Mouse (Mus musculus) ZHBTc4 (cell line): ENCODE results near the gene Aldh9a1.

Experiments used
- DNase-seq: peaks from one replicate; pipeline ENCODE4 v3.0.0-alpha.2; 2011; ENCODE audit warnings: low read depth, low spot score

The Aldh9a1 gene

GRCm38 (mm10) chr1:167384156-167384555 is 34.4 kb downstream of the Aldh9a1 start:
- DNase-seq: no peak

- DNase-seq: no peak
These were observed 35.4 kb downstream of the Aldh9a1 start for GRCm38 (mm10) chr1:167385211-167385610.

GRCm38 (mm10) chr1:167385636-167386035 is 35.8 kb downstream of the Aldh9a1 start:
- DNase-seq: no peak

- DNase-seq: no peak
These were observed 36.7 kb downstream of the Aldh9a1 start for GRCm38 (mm10) chr1:167386466-167386865.

GRCm38 (mm10) chr1:167387310-167387709 is 37.5 kb downstream of the Aldh9a1 start:
- DNase-seq: no peak

GRCm38 (mm10) chr1:167387796-167388195 is 38.0 kb downstream of the Aldh9a1 start:
- DNase-seq: no peak

GRCm38 (mm10) chr1:167388571-167388970 is 38.8 kb downstream of the Aldh9a1 start:
- no peak for DNase-seq

GRCm38 (mm10) chr1:167389584-167389983 is 39.8 kb downstream of the Aldh9a1 start:
- DNase-seq: no peak

GRCm38 (mm10) chr1:167390381-167390780 is 40.6 kb downstream of the Aldh9a1 start:
- DNase-seq: no peak

GRCm38 (mm10) chr1:167391241-167391640 is 41.5 kb downstream of the Aldh9a1 start:
- DNase-seq: no peak

- DNase-seq: no peak
These were observed 42.3 kb downstream of the Aldh9a1 start for GRCm38 (mm10) chr1:167392031-167392640.

GRCm38 (mm10) chr1:167392687-167393086 is 42.9 kb downstream of the Aldh9a1 start:
- no peak for DNase-seq

- no peak for DNase-seq
These were observed 43.5 kb downstream of the Aldh9a1 start for GRCm38 (mm10) chr1:167393281-167393680.

GRCm38 (mm10) chr1:167393683-167394492 is 44.1 kb downstream of the Aldh9a1 start, which contains the start of gene Mgst3:
Gene Mgst3 (minus strand): TSS chr1:167393841.
- DNase-seq: peak; percentile 97

- no peak for DNase-seq
These were observed 55.4 kb downstream of the Aldh9a1 start for GRCm38 (mm10) chr1:167405237-167405636.

GRCm38 (mm10) chr1:167409601-167410000 is 59.8 kb downstream of the Aldh9a1 start:
- DNase-seq: no peak

GRCm38 (mm10) chr1:167411991-167412715 is 62.4 kb downstream of the Aldh9a1 start:
- no peak for DNase-seq

- peak; percentile 84 for DNase-seq
These were observed 65.1 kb downstream of the Aldh9a1 start for GRCm38 (mm10) chr1:167414846-167415245.
